Mouse (Mus musculus) olfactory bulb, adult 2 months (tissue): ENCODE data around the gene Efnb1. TPM values are rescaled to one million over a fixed set of nuclear protein-coding genes. Genes with fewer than 3 reads are reported as not detected.

ENCODE experiments used
- H3K27ac ChIP-seq: fragments of 200-500 bp; 2 replicates; pipeline ENCODE4 v1.5.1; 2012; ENCODE audit warnings: low read depth, low read length; ENCODE audit not compliant: insufficient read depth
- H3K4me1 ChIP-seq: fragments of 200-500 bp; 2 replicates; pipeline ENCODE4 v1.6.1; 2012; ENCODE audit warnings: low read length; ENCODE audit not compliant: control insufficient read depth, insufficient read depth
- H3K4me3 ChIP-seq: fragments of 200-500 bp; 2 replicates; pipeline ENCODE4 v1.5.1; 2012; ENCODE audit warnings: mild to moderate bottlenecking, low read depth, low read length, moderate library complexity; ENCODE audit not compliant: insufficient read depth
- CTCF ChIP-seq: fragments of 200-500 bp; IDR thresholded peaks from 2 replicates; pipeline ENCODE4 v1.5.1; 2012; ENCODE audit warnings: low read depth, mild to moderate bottlenecking, low read length, moderate library complexity; ENCODE audit not compliant: insufficient read depth
- POLR2A ChIP-seq: fragments of 200-500 bp; IDR thresholded peaks from 2 replicates; pipeline ENCODE4 v1.6.1; 2012; ENCODE audit warnings: mild to moderate bottlenecking, low read depth, low read length, moderate library complexity; ENCODE audit not compliant: insufficient read depth
- WGBS: fragments of 180-500 bp; shearing (Covaris S2); methylation state at CpG from one replicate; pipeline ENCODE4 v1.1.7; 2018; 5-methylcytosine and 5-hydroxymethylcytosine counted together
- polyA plus RNA-seq: library from polyadenylated mRNA; stranded (reverse); fragments of >200 nt; gene quantifications from 2 replicates; pipeline ENCODE4 v1.2.4, GENCODE M21; 2012; ENCODE audit warnings: low replicate concordance; ENCODE audit not compliant: missing spikeins, insufficient read depth, insufficient read length

Efnb1 gene
- polyA plus RNA-seq, 1 experiment = not detected

- no peak overlapping the region for H3K4me3 ChIP-seq
- H3K27ac ChIP-seq = no peak overlapping the region
- WGBS = 82% methylated on average over 4 of the region's 4 CpGs
- H3K4me1 ChIP-seq = 0 out of 2 replicates have a peak, but pooled peaks cover 2% of the 10 kb centered on the region
- no peak for TF ChIP-seq POLR2A
- TF ChIP-seq CTCF = no peak
Measured at GRCm38 (mm10) chrX:99151434-99151833, 15.5 kb downstream of the Efnb1 start.

GRCm38 (mm10) chrX:99152141-99152540 is 16.2 kb downstream of the Efnb1 start:
- TF ChIP-seq POLR2A (no peak), CTCF (no peak)
- Histone ChIP-seq H3K27ac (no peak overlapping the region), H3K4me1 (0 out of 2 replicates have a peak, but pooled peaks cover 2% of the 10 kb centered on the region), H3K4me3 (no peak overlapping the region)
- WGBS = 62% methylated on average over 3 of the region's 3 CpGs

- Histone ChIP-seq H3K4me1 (0 out of 2 replicates have a peak, but pooled peaks cover 2% of the 10 kb centered on the region), H3K27ac (no peak overlapping the region), H3K4me3 (no peak overlapping the region)
- no peak for TF ChIP-seq CTCF
- WGBS = 59% methylated on average over 9 of the region's 9 CpGs
Measured at GRCm38 (mm10) chrX:99152566-99153265, 16.8 kb downstream of the Efnb1 start.

- Histone ChIP-seq H3K4me1 (0 out of 2 replicates have a peak, but pooled peaks cover 2% of the 10 kb centered on the region), H3K4me3 (no peak overlapping the region), H3K27ac (no peak overlapping the region)
- WGBS = 56% methylated on average over 3 of the region's 3 CpGs
- no peak for TF ChIP-seq POLR2A
- no peak for TF ChIP-seq CTCF
Measured at GRCm38 (mm10) chrX:99153266-99153646, 17.3 kb downstream of the Efnb1 start.

GRCm38 (mm10) chrX:99154358-99154757 is 18.4 kb downstream of the Efnb1 start:
- Histone ChIP-seq H3K27ac (no peak overlapping the region), H3K4me3 (no peak overlapping the region), H3K4me1 (no peaks in the 10 kb centered on the region)
- 79% methylated on average over 5 of the region's 5 CpGs for WGBS
- TF ChIP-seq CTCF (no peak), POLR2A (no peak)

- Histone ChIP-seq H3K4me3 (no peak overlapping the region), H3K27ac (no peak overlapping the region), H3K4me1 (no peaks in the 10 kb centered on the region)
- 88% methylated on average over 8 of the region's 8 CpGs for WGBS
- TF ChIP-seq POLR2A (no peak), CTCF (no peak)
Measured at GRCm38 (mm10) chrX:99159020-99159419, 23.1 kb downstream of the Efnb1 start.

- TF ChIP-seq CTCF (no peak), POLR2A (no peak)
- no peak overlapping the region for H3K27ac ChIP-seq
- WGBS = 86% methylated on average over 2 of the region's 2 CpGs
- no peak overlapping the region for H3K4me3 ChIP-seq
- no peaks in the 10 kb centered on the region for H3K4me1 ChIP-seq
Measured at GRCm38 (mm10) chrX:99164111-99164510, 28.2 kb downstream of the Efnb1 start.

GRCm38 (mm10) chrX:99164855-99165368 is 29.0 kb downstream of the Efnb1 start:
- 73% methylated on average over 4 of the region's 4 CpGs for WGBS
- no peaks in the 10 kb centered on the region for H3K4me1 ChIP-seq
- H3K4me3 ChIP-seq = no peak overlapping the region
- no peak overlapping the region for H3K27ac ChIP-seq
- TF ChIP-seq CTCF (no peak), POLR2A (no peak)

- no peak overlapping the region for H3K4me3 ChIP-seq
- 92% methylated on average over 1 of the region's 1 CpGs for WGBS
- no peaks in the 10 kb centered on the region for H3K4me1 ChIP-seq
- no peak overlapping the region for H3K27ac ChIP-seq
- TF ChIP-seq CTCF (no peak), POLR2A (no peak)
Measured at GRCm38 (mm10) chrX:99167014-99167413, 31.1 kb downstream of the Efnb1 start.
